Mouse (Mus musculus) layer of hippocampus, postnatal 25 days (tissue): ENCODE results near the gene Insrr. TPM values are rescaled to one million over a fixed set of nuclear protein-coding genes. Genes with fewer than 3 reads are reported as not detected.

Source experiments
- DNase-seq, 2 experiments: peaks; one replicate each; pipeline ENCODE4 v3.0.0; 2022; ENCODE audit warnings: mixed read lengths in 2 of 2, low spot score in 1 of 2; ENCODE audit errors: extremely low spot score in 1 of 2
- total RNA-seq, 2 experiments: library from RNA; stranded (reverse); gene quantifications; 2 replicates each; pipeline ENCODE4 v1.2.3; 2021

Insrr gene
- under 1 TPM; 0.09 to 0.10 TPM for total RNA-seq

GRCm38 (mm10) chr3:87796736-87797334 is at the start of gene Insrr:
Gene Insrr (plus strand): TSS chr3:87796951.
- DNase-seq, result no peak

- no peak for DNase-seq
Measured at GRCm38 (mm10) chr3:87748431-87748830, 48.3 kb upstream of the Insrr start, which contains the start of gene Lrrc71. Gene Lrrc71 (minus strand): TSS chr3:87748625.

GRCm38 (mm10) chr3:87749036-87749435 is 47.7 kb upstream of the Insrr start:
- DNase-seq, result peak in 1 of 2 experiments; percentile 64

GRCm38 (mm10) chr3:87749977-87750376 is 46.8 kb upstream of the Insrr start:
- no peak for DNase-seq

GRCm38 (mm10) chr3:87752567-87752966 is 44.2 kb upstream of the Insrr start:
- no peak for DNase-seq

GRCm38 (mm10) chr3:87753829-87754228 is 42.9 kb upstream of the Insrr start:
- no peak for DNase-seq

- DNase-seq, result peak; percentile 92 to 95
Measured at GRCm38 (mm10) chr3:87755964-87756363, 40.8 kb upstream of the Insrr start.

GRCm38 (mm10) chr3:87756488-87756887 is 40.3 kb upstream of the Insrr start:
- DNase-seq, result no peak

- DNase-seq, result no peak
Measured at GRCm38 (mm10) chr3:87758641-87759040, 38.1 kb upstream of the Insrr start.

- DNase-seq, result no peak
Measured at GRCm38 (mm10) chr3:87761408-87762375, 35.1 kb upstream of the Insrr start.

- DNase-seq, result no peak
Measured at GRCm38 (mm10) chr3:87763202-87763601, 33.5 kb upstream of the Insrr start.

- DNase-seq, result peak; percentile 53 to 71
Measured at GRCm38 (mm10) chr3:87763683-87764289, 33.0 kb upstream of the Insrr start.

GRCm38 (mm10) chr3:87764506-87764905 is 32.2 kb upstream of the Insrr start:
- no peak for DNase-seq

GRCm38 (mm10) chr3:87765091-87765490 is 31.7 kb upstream of the Insrr start:
- DNase-seq, result no peak

GRCm38 (mm10) chr3:87765631-87766283 is 31.0 kb upstream of the Insrr start:
- no peak for DNase-seq

- no peak for DNase-seq
Measured at GRCm38 (mm10) chr3:87766284-87766667, 30.5 kb upstream of the Insrr start.

- DNase-seq, result no peak
Measured at GRCm38 (mm10) chr3:87767764-87768163, 29.0 kb upstream of the Insrr start.

- no peak for DNase-seq
Measured at GRCm38 (mm10) chr3:87768431-87768830, 28.3 kb upstream of the Insrr start.

GRCm38 (mm10) chr3:87768844-87769243 is 27.9 kb upstream of the Insrr start:
- DNase-seq, result peak; percentile 46 to 63

- DNase-seq, result no peak
Measured at GRCm38 (mm10) chr3:87769506-87769905, 27.2 kb upstream of the Insrr start.

- DNase-seq, result peak in 1 of 2 experiments; percentile 33
Measured at GRCm38 (mm10) chr3:87770280-87770679, 26.5 kb upstream of the Insrr start.
